Mouse (Mus musculus) left cerebral cortex, adult 2 months (tissue): ENCODE data around the gene Lias. TPM values are rescaled to one million over a fixed set of nuclear protein-coding genes. Genes with fewer than 3 reads are reported as not detected.

Source experiments
- DNase-seq, 2 experiments: peaks; one replicate each; pipeline ENCODE4 v3.0.0; 2021 to 2022; ENCODE audit warnings: low spot score in 2 of 2, mixed read lengths in 1 of 2; ENCODE audit errors: extremely low spot score in 1 of 2
- H3K27ac ChIP-seq: fragments of 200-600 bp; 2 replicates; pipeline ENCODE4 v1.8.1; 2022
- H3K4me3 ChIP-seq: fragments of 200-600 bp; 2 replicates; pipeline ENCODE4 v1.8.1; 2022
- CTCF ChIP-seq: fragments of 200-600 bp; IDR thresholded peaks from 2 replicates; pipeline ENCODE4 v1.8.1; 2022; ENCODE audit warnings: antibody characterized with exemption, mild to moderate bottlenecking, moderate library complexity
- intact Hi-C: fragments of 180-260 bp; cut with DNase I; formaldehyde crosslinking; loops from one replicate; pipeline ENCODE4 v1.15.1; 2025
- total RNA-seq, 2 experiments: library from RNA; stranded (reverse); gene quantifications; 2 replicates each; pipeline ENCODE4 v1.2.3; 2021

Gene Lias
- total RNA-seq, 2 experiments from 2014 or later: 29.0 to 36.9 TPM

DNA sequence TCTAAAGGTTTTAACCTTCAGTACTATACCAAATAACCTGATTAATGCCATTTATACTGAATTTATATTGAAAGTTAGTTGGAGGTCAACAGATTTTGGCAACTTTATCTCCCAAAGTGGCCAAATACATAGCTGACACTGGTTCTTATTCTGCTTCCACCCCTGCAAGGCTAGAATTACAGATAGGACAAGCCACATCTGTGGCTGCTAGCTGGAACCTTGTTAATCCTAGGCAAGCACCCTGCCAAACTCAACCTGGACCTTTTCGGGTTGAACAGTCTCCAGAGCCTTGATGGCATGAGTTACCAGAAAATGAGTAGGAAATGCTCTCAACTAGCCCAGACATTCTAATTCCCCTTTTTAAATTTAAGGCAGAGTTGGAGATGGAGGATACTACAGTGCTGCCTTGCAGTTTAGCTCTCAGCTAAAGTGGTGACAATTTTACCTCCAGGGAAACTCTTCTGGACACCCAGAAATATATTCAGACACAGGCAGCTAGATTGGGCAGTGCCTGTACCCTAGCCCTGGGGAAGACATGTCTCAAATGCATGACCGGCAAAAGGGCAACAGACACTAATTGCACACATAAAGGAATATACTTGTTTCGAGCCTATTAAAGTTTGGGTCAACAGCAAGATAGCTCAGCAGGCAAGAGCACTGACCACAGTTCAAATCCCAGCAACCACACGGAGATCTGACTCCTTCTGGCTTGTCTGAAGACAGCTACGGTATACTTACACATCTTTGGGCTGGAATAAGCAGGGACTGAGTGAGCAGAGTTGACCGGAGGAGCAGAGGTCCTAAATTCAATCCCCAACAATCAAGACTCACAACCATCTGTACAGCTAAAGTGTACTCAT, 4.1 kb upstream of the Lias start:
- Histone ChIP-seq H3K27ac (no peak overlapping the region), H3K4me3 (no peak overlapping the region)
- intact Hi-C loops: no loop called here
- TF ChIP-seq CTCF: no peak
- DNase-seq: no peak

DNA sequence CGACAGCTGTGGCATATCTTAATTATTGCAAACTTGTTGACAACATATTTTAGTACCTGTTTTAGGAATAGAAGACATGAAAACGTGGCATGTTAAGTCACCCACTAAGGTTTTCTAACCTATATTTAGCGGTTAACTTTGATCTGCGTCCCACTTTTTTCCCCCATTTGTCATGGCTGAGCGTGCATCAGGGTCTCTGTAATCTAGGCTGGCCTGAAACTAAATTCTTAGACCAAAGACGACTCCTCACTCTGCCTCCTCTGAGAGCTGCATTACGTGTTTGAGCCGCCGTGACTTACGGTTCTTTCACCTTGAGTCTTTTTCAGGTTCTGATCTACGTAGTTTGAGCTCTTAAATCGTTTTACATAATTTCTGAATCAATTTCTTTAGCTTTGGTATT, 456 bp downstream of the Lias start:
- no peak for DNase-seq
- intact Hi-C loops: loop anchor here (1.0 kb wide), 1 partner anchor 56 kb away; the partner anchor contains the start of gene Rfc1
- TF ChIP-seq CTCF: no peak
- Histone ChIP-seq H3K27ac (peak overlapping the region; percentile 86), H3K4me3 (peak overlapping the region; percentile 76)

GRCm38 (mm10) chr5:65394425-65394824, 3.1 kb downstream of the Lias start:
- TF ChIP-seq CTCF: no peak; the same call in 1 of the 2 replicates
- Histone ChIP-seq H3K4me3 (no peak overlapping the region), H3K27ac (no peak overlapping the region)
- DNase-seq: no peak
- intact Hi-C loops: no loop called here

GRCm38 (mm10) chr5:65401251-65401994, 10.1 kb downstream of the Lias start:
- H3K27ac ChIP-seq: no peak overlapping the region
- TF ChIP-seq CTCF: peak; percentile 97
- H3K4me3 ChIP-seq: no peak overlapping the region
- intact Hi-C loops: loop anchor here (2.0 kb wide), 1 partner anchor 295 kb away; no protein-coding TSS in a partner anchor
- peak; percentile 77 to 80 for DNase-seq

DNA sequence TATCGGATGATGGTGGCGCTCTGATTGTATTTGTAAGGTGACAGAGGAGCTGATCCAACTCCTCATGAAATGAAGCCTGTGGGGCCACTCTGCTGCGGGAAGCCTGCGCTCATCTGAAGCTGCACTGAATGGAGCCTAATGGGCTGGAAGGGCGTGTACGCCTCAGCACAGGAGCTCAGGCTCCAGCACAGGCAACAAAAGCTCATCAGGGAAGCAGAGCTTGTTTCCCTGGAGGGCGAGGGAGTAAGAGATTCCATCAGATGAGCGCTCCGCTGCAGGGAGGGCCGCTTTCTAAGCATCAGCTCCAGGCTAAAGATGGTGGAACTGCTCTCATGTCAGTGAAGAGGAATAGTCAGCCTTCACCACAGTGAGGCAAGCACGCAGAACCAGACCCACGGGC, 16.7 kb downstream of the Lias start:
- no peak for DNase-seq
- Histone ChIP-seq H3K27ac (no peak overlapping the region), H3K4me3 (no peak overlapping the region)
- intact Hi-C loops: no loop called here
- TF ChIP-seq CTCF: no peak

DNA sequence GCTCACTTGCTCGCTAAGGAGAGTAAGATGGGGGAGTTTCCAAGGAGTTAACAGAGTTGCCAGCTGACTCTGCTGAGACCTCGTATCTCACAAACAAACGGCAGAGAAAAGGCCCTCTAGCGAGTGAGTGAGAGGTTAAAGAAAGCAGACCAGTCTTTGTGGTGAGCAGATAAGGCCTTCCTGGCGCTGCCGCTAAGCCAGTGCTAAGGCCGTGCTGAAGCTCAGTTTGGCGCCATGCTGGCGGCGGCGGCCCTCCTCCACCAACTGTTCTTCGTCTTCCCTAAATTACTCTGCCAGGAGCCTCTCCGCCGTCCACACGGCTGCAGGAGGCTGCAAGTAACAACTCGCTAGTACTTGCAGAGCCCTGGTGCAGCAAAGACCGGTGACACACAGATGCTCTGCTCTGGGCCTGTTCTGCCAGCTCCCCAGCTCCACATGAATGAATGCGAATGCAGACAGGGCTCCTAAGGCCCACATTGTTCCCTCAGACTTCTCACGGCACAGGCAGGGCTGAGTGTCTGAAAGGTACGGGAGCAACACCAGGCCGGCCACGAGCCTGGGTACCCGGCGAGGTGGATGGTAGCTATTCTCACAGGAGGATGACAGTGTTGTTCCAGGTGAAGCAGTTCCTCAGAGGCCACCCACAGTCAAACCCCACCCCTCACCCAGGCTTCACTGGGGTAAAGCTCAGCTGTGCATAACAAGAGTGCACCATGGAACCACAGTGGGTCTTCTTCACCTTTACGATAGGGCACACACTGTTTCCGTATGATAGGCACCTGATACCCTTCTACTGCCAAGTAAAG, 24.6 kb downstream of the Lias start:
- TF ChIP-seq CTCF: no peak
- intact Hi-C loops: no loop called here
- H3K4me3 ChIP-seq: no peak overlapping the region
- no peak for DNase-seq
- H3K27ac ChIP-seq: no peak overlapping the region

DNA sequence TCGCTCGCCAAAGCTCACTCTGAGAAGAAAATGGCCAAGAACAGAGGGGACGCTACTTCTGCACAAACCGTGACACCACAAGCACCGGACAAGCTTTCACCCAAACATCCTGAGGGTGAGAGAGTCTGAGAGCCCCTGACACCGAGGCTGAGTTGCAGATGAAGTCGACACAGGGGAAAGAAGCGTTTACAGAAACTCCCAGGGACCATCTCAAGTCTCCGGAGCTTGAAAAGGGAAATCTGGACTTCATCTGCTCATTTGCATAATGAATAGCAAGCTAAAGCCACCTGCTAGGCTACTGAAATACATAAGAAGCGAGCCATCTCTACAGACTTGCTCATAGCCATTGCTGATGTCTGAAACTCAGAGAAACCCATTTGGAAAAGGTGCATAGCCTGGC, 27.8 kb downstream of the Lias start:
- TF ChIP-seq CTCF: no peak
- H3K4me3 ChIP-seq: no peak overlapping the region
- H3K27ac ChIP-seq: no peak overlapping the region
- DNase-seq: no peak
- intact Hi-C loops: no loop called here

DNA sequence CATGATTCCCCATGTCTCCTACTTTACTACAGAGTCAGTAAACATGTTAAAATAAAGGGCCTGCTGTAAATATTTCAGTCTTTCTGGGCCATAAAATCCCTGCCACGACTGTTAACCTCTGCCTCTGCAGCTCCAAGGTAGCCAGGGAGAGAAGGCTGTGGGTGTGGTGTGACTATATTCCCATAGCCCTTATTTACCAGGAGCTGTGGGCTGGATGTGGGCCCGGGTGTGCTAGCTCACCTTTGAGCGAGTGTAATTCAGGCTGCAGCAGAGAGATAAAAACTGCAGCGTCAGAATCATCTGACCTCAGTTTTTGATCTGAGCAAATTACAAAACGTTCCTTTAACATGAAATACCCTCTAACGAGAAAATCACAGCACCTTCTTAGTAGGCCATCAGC, 29.5 kb downstream of the Lias start:
- intact Hi-C loops: no loop called here
- no peak overlapping the region for H3K4me3 ChIP-seq
- H3K27ac ChIP-seq: no peak overlapping the region
- no peak for DNase-seq
- no peak for TF ChIP-seq CTCF

DNA sequence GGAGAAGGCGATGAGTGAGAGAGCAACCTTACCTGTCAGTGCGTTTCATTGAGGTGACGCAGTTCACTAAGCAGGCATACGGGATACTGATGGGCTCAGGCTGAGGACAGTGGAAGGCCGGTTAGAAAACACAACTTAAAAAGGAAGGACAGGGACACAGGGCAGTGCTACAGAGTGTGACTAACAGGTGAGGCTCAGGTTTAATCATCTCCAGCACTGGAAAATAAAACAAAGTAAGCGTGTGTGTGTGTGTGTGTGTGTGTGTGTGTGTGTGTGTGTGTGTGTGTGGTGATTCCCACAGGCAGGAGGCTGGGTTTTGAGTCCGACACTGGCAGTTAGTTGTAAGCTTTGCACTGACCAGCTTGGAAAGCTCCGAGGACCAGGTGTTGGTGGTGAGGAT, 31.5 kb downstream of the Lias start:
- no peak overlapping the region for H3K27ac ChIP-seq
- no peak overlapping the region for H3K4me3 ChIP-seq
- DNase-seq: no peak
- intact Hi-C loops: no loop called here
- no peak for TF ChIP-seq CTCF

DNA sequence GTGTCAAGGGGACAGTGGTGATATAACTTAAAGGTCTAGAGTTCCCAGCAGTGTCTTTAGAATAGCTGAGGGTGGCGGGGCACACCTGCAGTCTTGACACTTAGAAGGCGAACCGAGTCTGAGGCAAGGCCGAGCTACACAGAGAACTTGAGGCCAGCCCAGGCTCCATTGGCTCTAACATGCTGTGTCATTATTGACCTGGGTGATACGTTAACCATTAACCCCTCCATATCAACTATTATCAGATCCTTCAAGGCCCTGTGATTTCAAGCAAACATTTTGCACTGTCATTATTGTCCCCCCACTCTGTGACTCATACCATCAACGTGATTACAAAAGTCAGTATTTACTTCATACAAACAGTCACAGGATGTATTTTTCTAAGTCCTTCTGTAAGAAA, 32.9 kb downstream of the Lias start:
- no peak for TF ChIP-seq CTCF
- Histone ChIP-seq H3K27ac (no peak overlapping the region), H3K4me3 (no peak overlapping the region)
- intact Hi-C loops: no loop called here
- no peak for DNase-seq

DNA sequence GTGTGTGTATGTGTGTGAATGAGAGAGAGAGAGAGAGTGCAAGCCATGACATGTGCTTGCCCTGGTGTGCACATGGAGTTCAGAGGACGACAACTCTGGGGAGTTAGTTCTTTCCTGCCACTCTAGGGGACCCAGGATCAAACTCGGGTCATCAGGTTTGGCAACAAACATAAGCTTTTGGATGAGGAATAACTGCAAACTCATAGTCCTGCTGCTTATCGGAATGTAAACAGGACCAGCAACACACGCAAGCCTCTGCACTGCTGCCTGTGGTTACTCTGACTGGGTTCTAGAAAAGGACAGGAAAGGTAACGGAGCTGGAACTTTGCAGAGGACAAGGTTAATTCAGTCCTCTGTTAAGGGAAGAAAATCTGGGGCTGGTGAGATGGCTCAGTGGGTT, 34.0 kb downstream of the Lias start:
- DNase-seq: no peak
- intact Hi-C loops: no loop called here
- TF ChIP-seq CTCF: no peak
- no peak overlapping the region for H3K4me3 ChIP-seq
- H3K27ac ChIP-seq: no peak overlapping the region

GRCm38 (mm10) chr5:65428321-65428720, 37.0 kb downstream of the Lias start:
- Histone ChIP-seq H3K4me3 (no peak overlapping the region), H3K27ac (no peak overlapping the region)
- intact Hi-C loops: no loop called here
- TF ChIP-seq CTCF: no peak
- no peak for DNase-seq
